Mouse (Mus musculus): ENCODE measurements around the gene Irf8. TPM values are rescaled to one million over a fixed set of nuclear protein-coding genes. Genes with fewer than 3 reads are reported as not detected.

Irf8 gene
- polyA plus RNA-seq, 2 experiments: 2.5 to 4.3 TPM

- WGBS: 89% methylated on average over 21 of the region's 22 CpGs
- no peak for ATAC-seq (ENCODE audit: low FRiP score, low read depth)
- no peak for TF ChIP-seq POLR2A (IDR thresholded peaks at IDR 0.05; ENCODE audit: borderline replicate concordance, extremely low read depth, insufficient read depth, insufficient read length)
Measured at GRCm38 (mm10) chr8:120753476-120753875, 17.3 kb downstream of the Irf8 start.

GRCm38 (mm10) chr8:120755306-120756297 is 19.4 kb downstream of the Irf8 start:
- DNase-seq (ENCODE audit: low spot score): no peak
- Histone ChIP-seq H3K9me3 (ENCODE audit: control insufficient read depth, low read length) (no peaks in the 10 kb centered on the region), H3K27me3 (ENCODE audit: control insufficient read depth, insufficient read depth, low read length) (no peaks in the 10 kb centered on the region), H3K36me3 (ENCODE audit: control insufficient read depth, insufficient read depth, low read length) (no peaks in the 10 kb centered on the region), H3K9ac (ENCODE audit: low read depth, low read length, severe bottlenecking) (0 out of 2 replicates have a peak overlapping the region, but pooled peaks have one; percentile 16), H3K4me3 (replicated peaks; ENCODE audit: low read length) (no peak overlapping the region), H3K4me1 (ENCODE audit: control insufficient read depth, insufficient read depth, low read length) (peaks cover 12% of the 10 kb centered on the region; the same call in 1 of the 2 replicates), H3K4me2 (replicated peaks; ENCODE audit: low read depth, low read length, severe bottlenecking) (no peak overlapping the region), H3K27ac (replicated peaks; ENCODE audit: low read depth, low read length) (no peak overlapping the region)
- TF ChIP-seq POLR2A (IDR thresholded peaks at IDR 0.05; ENCODE audit: borderline replicate concordance, extremely low read depth, insufficient read depth, insufficient read length): no peak
- WGBS: 45% methylated on average over 19 of the region's 19 CpGs
- no peak for ATAC-seq (ENCODE audit: low FRiP score, low read depth)

More at GRCm38 (mm10) chr8:120753476-120753875, 17.3 kb downstream of the Irf8 start:
- H3K9me3 ChIP-seq (ENCODE audit: control insufficient read depth, low read length): no peaks in the 10 kb centered on the region
- no peak overlapping the region for H3K4me2 ChIP-seq (replicated peaks; ENCODE audit: low read depth, low read length, severe bottlenecking)
- peaks cover 12% of the 10 kb centered on the region; the same call in 1 of the 2 replicates for H3K4me1 ChIP-seq (ENCODE audit: control insufficient read depth, insufficient read depth, low read length)
- no peak for DNase-seq (ENCODE audit: low spot score)
- no peak overlapping the region for H3K4me3 ChIP-seq (replicated peaks; ENCODE audit: low read length)
- no peaks in the 10 kb centered on the region for H3K27me3 ChIP-seq (ENCODE audit: control insufficient read depth, insufficient read depth, low read length)
- H3K9ac ChIP-seq (ENCODE audit: low read depth, low read length, severe bottlenecking): no peak overlapping the region
- no peaks in the 10 kb centered on the region for H3K36me3 ChIP-seq (ENCODE audit: control insufficient read depth, insufficient read depth, low read length)
- no peak overlapping the region for H3K27ac ChIP-seq (replicated peaks; ENCODE audit: low read depth, low read length)

- Histone ChIP-seq H3K36me3 (ENCODE audit: control insufficient read depth, insufficient read depth, low read length) (no peaks in the 10 kb centered on the region), H3K27ac (replicated peaks; ENCODE audit: low read depth, low read length) (no peak overlapping the region), H3K27me3 (ENCODE audit: control insufficient read depth, insufficient read depth, low read length) (no peaks in the 10 kb centered on the region), H3K4me2 (replicated peaks; ENCODE audit: low read depth, low read length, severe bottlenecking) (no peak overlapping the region), H3K4me3 (replicated peaks; ENCODE audit: low read length) (no peak overlapping the region), H3K9me3 (ENCODE audit: control insufficient read depth, low read length) (no peaks in the 10 kb centered on the region), H3K9ac (ENCODE audit: low read depth, low read length, severe bottlenecking) (no peak overlapping the region), H3K4me1 (ENCODE audit: control insufficient read depth, insufficient read depth, low read length) (0 out of 2 replicates have a peak, but pooled peaks cover 3% of the 10 kb centered on the region)
- ATAC-seq (ENCODE audit: low FRiP score, low read depth) (no peak), DNase-seq (ENCODE audit: low spot score) (no peak)
- TF ChIP-seq POLR2A (IDR thresholded peaks at IDR 0.05; ENCODE audit: borderline replicate concordance, extremely low read depth, insufficient read depth, insufficient read length): no peak
- WGBS: 65% methylated on average over 4 of the region's 4 CpGs
Measured at GRCm38 (mm10) chr8:120758005-120758404, 21.8 kb downstream of the Irf8 start.

- DNase-seq (ENCODE audit: low spot score) (no peak), ATAC-seq (ENCODE audit: low FRiP score, low read depth) (no peak)
- no peaks in the 10 kb centered on the region for H3K36me3 ChIP-seq (ENCODE audit: control insufficient read depth, insufficient read depth, low read length)
- H3K9me3 ChIP-seq (ENCODE audit: control insufficient read depth, low read length): no peaks in the 10 kb centered on the region
- H3K4me1 ChIP-seq (ENCODE audit: control insufficient read depth, insufficient read depth, low read length): 0 out of 2 replicates have a peak, but pooled peaks cover 3% of the 10 kb centered on the region
- 87% methylated on average over 6 of the region's 6 CpGs for WGBS
- TF ChIP-seq POLR2A (IDR thresholded peaks at IDR 0.05; ENCODE audit: borderline replicate concordance, extremely low read depth, insufficient read depth, insufficient read length): no peak
- no peak overlapping the region for H3K9ac ChIP-seq (ENCODE audit: low read depth, low read length, severe bottlenecking)
- no peak overlapping the region for H3K27ac ChIP-seq (replicated peaks; ENCODE audit: low read depth, low read length)
- no peak overlapping the region for H3K4me3 ChIP-seq (replicated peaks; ENCODE audit: low read length)
- H3K4me2 ChIP-seq (replicated peaks; ENCODE audit: low read depth, low read length, severe bottlenecking): no peak overlapping the region
- H3K27me3 ChIP-seq (ENCODE audit: control insufficient read depth, insufficient read depth, low read length): no peaks in the 10 kb centered on the region
Measured at GRCm38 (mm10) chr8:120759847-120760246, 23.7 kb downstream of the Irf8 start.

- 75% methylated on average over 19 of the region's 19 CpGs for WGBS
- no peaks in the 10 kb centered on the region for H3K4me1 ChIP-seq (ENCODE audit: control insufficient read depth, insufficient read depth, low read length)
- no peaks in the 10 kb centered on the region for H3K36me3 ChIP-seq (ENCODE audit: control insufficient read depth, insufficient read depth, low read length)
- no peak overlapping the region for H3K4me3 ChIP-seq (replicated peaks; ENCODE audit: low read length)
- TF ChIP-seq POLR2A (IDR thresholded peaks at IDR 0.05; ENCODE audit: borderline replicate concordance, extremely low read depth, insufficient read depth, insufficient read length): no peak
- H3K9me3 ChIP-seq (ENCODE audit: control insufficient read depth, low read length): no peaks in the 10 kb centered on the region
- ATAC-seq (ENCODE audit: low FRiP score, low read depth) (no peak), DNase-seq (ENCODE audit: low spot score) (no peak)
- no peak overlapping the region for H3K4me2 ChIP-seq (replicated peaks; ENCODE audit: low read depth, low read length, severe bottlenecking)
- no peak overlapping the region for H3K27ac ChIP-seq (replicated peaks; ENCODE audit: low read depth, low read length)
- H3K9ac ChIP-seq (ENCODE audit: low read depth, low read length, severe bottlenecking): no peak overlapping the region
- H3K27me3 ChIP-seq (ENCODE audit: control insufficient read depth, insufficient read depth, low read length): no peaks in the 10 kb centered on the region
Measured at GRCm38 (mm10) chr8:120760341-120761215, 24.4 kb downstream of the Irf8 start.
